Mouse (Mus musculus): ENCODE results near the gene Npas1. TPM values are rescaled to one million over a fixed set of nuclear protein-coding genes. Genes with fewer than 3 reads are reported as not detected.

Npas1 gene
- 0.12 TPM in 2 replicates for polyA plus RNA-seq (2015; fragmentation: Nextera tagmentation; extraction: Ambion mirVana)

DNA sequence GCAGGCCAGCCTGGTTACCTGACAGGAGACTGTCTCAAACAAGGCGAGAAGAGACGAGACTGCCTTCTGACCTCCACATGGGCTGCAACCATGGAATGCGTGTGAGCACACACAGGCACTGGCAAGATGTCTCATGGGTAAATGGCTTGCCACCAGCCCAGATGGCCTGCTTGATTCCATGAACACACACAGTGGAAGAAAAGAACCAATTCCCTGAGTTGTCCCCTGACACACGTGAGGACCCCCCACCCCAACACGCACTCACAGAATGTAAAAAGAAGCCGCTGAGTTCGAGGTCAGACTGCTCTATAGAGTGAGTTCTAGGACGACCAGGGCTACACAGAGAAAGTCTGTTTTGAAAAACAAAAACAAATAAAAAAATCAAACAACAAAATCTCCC lies at the start of gene Npas1:
Gene Npas1, minus strand, starts transcription at position 101 of the 400 bp plus-strand sequence.
- Histone ChIP-seq H3K9ac (ENCODE audit: low read depth, low read length) (no peak within 1 kb of the TSS), H3K36me3 (ENCODE audit: control insufficient read depth, insufficient read depth) (no peaks in the 10 kb centered on the region), H3K4me1 (ENCODE audit: control insufficient read depth, low read depth, low read length) (peaks cover 5% of the 10 kb centered on the region), H3K27me3 (ENCODE audit: control insufficient read depth, insufficient read depth, low read depth, low read length) (peaks cover 50% of the 10 kb centered on the region), H3K4me3 (ENCODE audit: low read depth, low read length) (peak within 1 kb of the TSS; percentile 32), H3K9me3 (replicated peaks; ENCODE audit: control insufficient read depth, low read length) (no peaks in the 10 kb centered on the region), H3K27ac (ENCODE audit: low read length) (no peak within 1 kb of the TSS), H3K4me2 (ENCODE audit: low read depth, low read length) (peak within 1 kb of the TSS; percentile 45)
- WGBS (ENCODE audit: insufficient replicate concordance): 65% methylated on average over 8 of the region's 8 CpGs
- ATAC-seq (ENCODE audit: low read depth): no peak

DNA sequence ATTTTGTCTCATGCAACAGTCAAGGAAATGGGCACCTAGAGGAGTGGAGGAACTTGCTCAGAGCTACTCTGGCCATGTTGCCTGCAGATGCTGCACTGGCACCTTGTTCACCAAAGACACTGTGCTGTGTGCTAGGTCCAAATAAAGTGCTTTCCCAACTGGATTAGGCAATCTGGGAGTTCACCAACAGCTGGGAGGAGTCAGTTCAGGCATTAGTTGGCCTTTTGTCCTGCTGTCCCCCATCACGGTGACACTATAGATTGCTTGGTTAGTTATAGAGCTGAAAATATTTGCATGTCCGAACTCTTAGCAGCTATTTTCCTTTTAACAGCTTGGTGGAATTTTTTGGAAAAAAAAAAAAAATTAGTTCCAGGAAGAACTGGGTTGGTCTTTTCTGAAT lies 48.5 kb upstream of the Npas1 start:
- ATAC-seq (ENCODE audit: low read depth): peak; percentile 82
- no peak overlapping the region for H3K27ac ChIP-seq (ENCODE audit: low read length)
- 61% methylated on average over 2 of the region's 2 CpGs for WGBS (ENCODE audit: insufficient replicate concordance)

DNA sequence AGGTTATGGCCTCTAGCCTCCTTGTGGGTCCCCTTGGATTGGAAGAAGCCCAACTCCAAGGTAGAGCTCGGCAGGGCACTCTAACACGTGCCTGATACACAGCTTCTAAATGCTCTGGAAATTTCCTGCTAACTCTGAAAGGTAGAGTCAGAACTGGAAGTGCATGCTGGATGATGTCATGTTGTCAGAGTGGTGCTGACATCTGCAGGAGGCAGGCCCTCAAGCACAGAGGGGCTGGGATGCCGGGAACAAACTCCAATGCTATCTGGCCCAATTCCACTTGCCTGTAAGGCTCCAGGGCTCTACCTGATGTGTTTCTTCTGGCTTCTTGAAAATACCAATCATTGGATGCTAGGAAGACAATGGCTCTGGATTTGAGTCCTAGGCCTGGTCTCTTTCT lies 47.9 kb upstream of the Npas1 start:
- no peak for ATAC-seq (ENCODE audit: low read depth)
- Histone ChIP-seq H3K27ac (ENCODE audit: low read length) (no peak overlapping the region), H3K9ac (ENCODE audit: low read depth, low read length) (no peak overlapping the region), H3K4me1 (ENCODE audit: control insufficient read depth, low read depth, low read length) (no peaks in the 10 kb centered on the region), H3K4me3 (ENCODE audit: low read depth, low read length) (no peak overlapping the region), H3K4me2 (ENCODE audit: low read depth, low read length) (no peak overlapping the region), H3K27me3 (ENCODE audit: control insufficient read depth, insufficient read depth, low read depth, low read length) (no peaks in the 10 kb centered on the region), H3K36me3 (ENCODE audit: control insufficient read depth, insufficient read depth) (no peaks in the 10 kb centered on the region), H3K9me3 (replicated peaks; ENCODE audit: control insufficient read depth, low read length) (no peaks in the 10 kb centered on the region)
- WGBS (ENCODE audit: insufficient replicate concordance): 62% methylated on average over 3 of the region's 3 CpGs

More for the DNA sequence above, 48.5 kb upstream of the Npas1 start:
- no peaks in the 10 kb centered on the region for H3K36me3 ChIP-seq (ENCODE audit: control insufficient read depth, insufficient read depth)
- H3K4me3 ChIP-seq (ENCODE audit: low read depth, low read length): no peak overlapping the region
- no peak overlapping the region for H3K4me2 ChIP-seq (ENCODE audit: low read depth, low read length)
- H3K9me3 ChIP-seq (replicated peaks; ENCODE audit: control insufficient read depth, low read length): no peaks in the 10 kb centered on the region
- H3K4me1 ChIP-seq (ENCODE audit: control insufficient read depth, low read depth, low read length): no peaks in the 10 kb centered on the region
- no peak overlapping the region for H3K9ac ChIP-seq (ENCODE audit: low read depth, low read length)
- H3K27me3 ChIP-seq (ENCODE audit: control insufficient read depth, insufficient read depth, low read depth, low read length): no peaks in the 10 kb centered on the region

DNA sequence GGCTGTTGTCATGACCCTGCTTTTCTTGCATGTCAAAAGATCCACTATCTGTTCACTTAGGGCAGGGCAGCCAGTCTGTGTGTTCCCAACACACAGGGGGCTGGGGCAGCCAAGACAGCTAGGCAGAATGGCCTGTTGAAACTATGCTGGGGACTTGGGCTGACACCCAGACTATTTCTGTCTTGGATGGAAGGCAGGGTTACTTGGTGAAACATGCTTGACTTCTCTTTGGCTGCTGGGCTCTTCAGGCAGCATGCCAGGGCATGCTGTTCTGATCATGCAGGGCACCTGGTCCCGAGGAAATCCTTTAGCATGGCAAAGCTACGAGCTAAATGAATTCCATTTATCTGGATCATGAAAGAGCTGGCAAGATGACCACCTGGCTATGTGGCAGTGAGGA lies 46.8 kb upstream of the Npas1 start:
- H3K9me3 ChIP-seq (replicated peaks; ENCODE audit: control insufficient read depth, low read length): no peaks in the 10 kb centered on the region
- H3K36me3 ChIP-seq (ENCODE audit: control insufficient read depth, insufficient read depth): no peaks in the 10 kb centered on the region
- WGBS (ENCODE audit: insufficient replicate concordance): 58% methylated on average over 2 of the region's 2 CpGs
- H3K27ac ChIP-seq (ENCODE audit: low read length): no peak overlapping the region
- no peaks in the 10 kb centered on the region for H3K4me1 ChIP-seq (ENCODE audit: control insufficient read depth, low read depth, low read length)
- no peak overlapping the region for H3K9ac ChIP-seq (ENCODE audit: low read depth, low read length)
- no peak for ATAC-seq (ENCODE audit: low read depth)
- no peak overlapping the region for H3K4me2 ChIP-seq (ENCODE audit: low read depth, low read length)
- H3K27me3 ChIP-seq (ENCODE audit: control insufficient read depth, insufficient read depth, low read depth, low read length): no peaks in the 10 kb centered on the region
- H3K4me3 ChIP-seq (ENCODE audit: low read depth, low read length): no peak overlapping the region

- no peak overlapping the region for H3K27ac ChIP-seq (ENCODE audit: low read length)
- no peaks in the 10 kb centered on the region for H3K4me1 ChIP-seq (ENCODE audit: control insufficient read depth, low read depth, low read length)
- H3K9ac ChIP-seq (ENCODE audit: low read depth, low read length): no peak overlapping the region
- H3K9me3 ChIP-seq (replicated peaks; ENCODE audit: control insufficient read depth, low read length): no peaks in the 10 kb centered on the region
- no peaks in the 10 kb centered on the region for H3K36me3 ChIP-seq (ENCODE audit: control insufficient read depth, insufficient read depth)
- H3K27me3 ChIP-seq (ENCODE audit: control insufficient read depth, insufficient read depth, low read depth, low read length): no peaks in the 10 kb centered on the region
- ATAC-seq (ENCODE audit: low read depth): no peak
- no peak overlapping the region for H3K4me2 ChIP-seq (ENCODE audit: low read depth, low read length)
- H3K4me3 ChIP-seq (ENCODE audit: low read depth, low read length): no peak overlapping the region
- 75% methylated on average over 2 of the region's 2 CpGs for WGBS (ENCODE audit: insufficient replicate concordance)
Observed at GRCm38 (mm10) chr7:16519310-16519709, 41.8 kb upstream of the Npas1 start.

DNA sequence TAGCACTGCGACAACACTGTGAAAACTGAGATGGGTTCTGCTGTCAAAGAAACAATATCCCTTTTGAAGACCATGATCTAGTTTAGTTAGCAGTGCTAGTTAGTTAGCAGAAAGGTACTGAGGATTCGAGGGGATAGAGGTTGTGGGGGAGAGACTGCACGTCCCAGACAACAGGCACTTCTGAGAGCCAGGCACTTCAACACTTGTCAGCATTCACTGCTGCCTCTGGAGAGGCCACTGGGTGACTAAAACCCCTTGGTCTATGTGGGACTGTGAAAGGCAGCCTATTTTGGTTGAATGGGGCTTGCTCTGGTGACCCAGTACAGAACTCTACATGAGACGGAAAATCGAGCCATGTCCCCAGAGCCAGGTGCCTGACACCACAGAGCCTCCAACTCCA lies 39.7 kb upstream of the Npas1 start:
- Histone ChIP-seq H3K4me2 (ENCODE audit: low read depth, low read length) (no peak overlapping the region), H3K36me3 (ENCODE audit: control insufficient read depth, insufficient read depth) (no peaks in the 10 kb centered on the region), H3K9ac (ENCODE audit: low read depth, low read length) (no peak overlapping the region), H3K27ac (ENCODE audit: low read length) (no peak overlapping the region), H3K27me3 (ENCODE audit: control insufficient read depth, insufficient read depth, low read depth, low read length) (no peaks in the 10 kb centered on the region), H3K4me3 (ENCODE audit: low read depth, low read length) (no peak overlapping the region), H3K9me3 (replicated peaks; ENCODE audit: control insufficient read depth, low read length) (no peaks in the 10 kb centered on the region), H3K4me1 (ENCODE audit: control insufficient read depth, low read depth, low read length) (no peaks in the 10 kb centered on the region)
- ATAC-seq (ENCODE audit: low read depth): no peak
- 70% methylated on average over 5 of the region's 5 CpGs for WGBS (ENCODE audit: insufficient replicate concordance)

GRCm38 (mm10) chr7:16507284-16507683 lies 29.8 kb upstream of the Npas1 start:
- peaks cover 8% of the 10 kb centered on the region for H3K4me1 ChIP-seq (ENCODE audit: control insufficient read depth, low read depth, low read length)
- H3K27ac ChIP-seq (ENCODE audit: low read length): no peak overlapping the region
- no peak for ATAC-seq (ENCODE audit: low read depth)
- H3K27me3 ChIP-seq (ENCODE audit: control insufficient read depth, insufficient read depth, low read depth, low read length): no peaks in the 10 kb centered on the region
- no peaks in the 10 kb centered on the region for H3K36me3 ChIP-seq (ENCODE audit: control insufficient read depth, insufficient read depth)
- H3K4me3 ChIP-seq (ENCODE audit: low read depth, low read length): no peak overlapping the region
- H3K9me3 ChIP-seq (replicated peaks; ENCODE audit: control insufficient read depth, low read length): no peaks in the 10 kb centered on the region
- 8% methylated on average over 3 of the region's 3 CpGs for WGBS (ENCODE audit: insufficient replicate concordance)
- no peak overlapping the region for H3K4me2 ChIP-seq (ENCODE audit: low read depth, low read length)
- no peak overlapping the region for H3K9ac ChIP-seq (ENCODE audit: low read depth, low read length)

DNA sequence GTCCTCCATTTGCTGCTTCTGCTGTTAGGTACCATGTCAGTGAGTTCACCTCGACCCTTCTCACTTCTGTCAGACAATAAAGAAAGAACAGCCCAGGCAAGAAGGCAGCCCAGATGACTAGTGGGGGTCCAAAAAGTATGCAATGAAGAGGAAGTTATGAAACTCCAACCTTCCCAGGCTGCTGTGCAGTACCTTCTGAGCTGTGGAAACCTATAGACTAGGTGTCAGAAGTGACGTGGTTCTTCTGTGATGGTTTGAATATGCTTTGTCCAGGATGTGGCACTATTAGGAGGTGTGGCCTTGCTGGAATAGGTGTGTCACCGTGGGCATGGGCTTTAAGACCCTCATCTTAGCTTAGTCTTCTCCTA lies 27.7 kb upstream of the Npas1 start:
- Histone ChIP-seq H3K4me3 (ENCODE audit: low read depth, low read length) (no peak overlapping the region), H3K27ac (ENCODE audit: low read length) (peak overlapping the region; percentile 66), H3K9me3 (replicated peaks; ENCODE audit: control insufficient read depth, low read length) (no peaks in the 10 kb centered on the region), H3K36me3 (ENCODE audit: control insufficient read depth, insufficient read depth) (no peaks in the 10 kb centered on the region), H3K4me2 (ENCODE audit: low read depth, low read length) (no peak overlapping the region), H3K4me1 (ENCODE audit: control insufficient read depth, low read depth, low read length) (peaks cover 8% of the 10 kb centered on the region), H3K27me3 (ENCODE audit: control insufficient read depth, insufficient read depth, low read depth, low read length) (no peaks in the 10 kb centered on the region), H3K9ac (ENCODE audit: low read depth, low read length) (no peak overlapping the region)
- WGBS (ENCODE audit: insufficient replicate concordance): 51% methylated on average over 3 of the region's 3 CpGs
- no peak for ATAC-seq (ENCODE audit: low read depth)

DNA sequence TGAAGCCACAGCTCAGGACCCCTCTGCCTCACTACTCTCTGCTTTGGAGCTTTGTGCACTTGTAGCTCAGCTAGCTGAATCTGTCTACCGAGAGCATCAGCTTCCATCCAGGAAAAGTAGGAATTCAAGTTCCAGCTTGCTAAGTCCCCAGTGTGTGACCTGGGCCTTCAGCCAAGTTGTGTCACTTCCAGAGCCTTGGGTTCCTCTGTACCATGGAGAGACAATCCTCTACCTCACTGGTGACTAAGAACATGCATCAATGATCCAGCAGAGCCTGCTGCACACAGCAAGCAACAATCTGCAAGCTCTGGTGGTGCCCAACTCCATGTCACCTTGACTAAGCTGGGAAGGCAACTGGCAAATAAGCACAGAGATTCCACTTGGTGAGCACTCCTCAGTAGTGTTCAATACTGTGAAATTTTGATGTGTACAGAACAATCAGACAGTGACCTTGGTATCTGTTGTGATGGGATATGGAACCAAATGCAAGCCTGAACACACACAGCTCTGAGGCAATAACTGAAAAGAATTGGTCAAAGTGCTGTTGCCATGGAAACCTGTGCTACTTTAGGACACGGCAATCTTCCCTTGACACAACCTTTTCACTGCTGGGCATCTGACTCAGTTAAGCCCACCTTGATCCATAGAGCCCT lies 27.2 kb upstream of the Npas1 start:
- Histone ChIP-seq H3K4me3 (ENCODE audit: low read depth, low read length) (no peak overlapping the region), H3K4me1 (ENCODE audit: control insufficient read depth, low read depth, low read length) (peaks cover 8% of the 10 kb centered on the region), H3K9ac (ENCODE audit: low read depth, low read length) (no peak overlapping the region), H3K9me3 (replicated peaks; ENCODE audit: control insufficient read depth, low read length) (no peaks in the 10 kb centered on the region), H3K4me2 (ENCODE audit: low read depth, low read length) (no peak overlapping the region), H3K36me3 (ENCODE audit: control insufficient read depth, insufficient read depth) (no peaks in the 10 kb centered on the region), H3K27me3 (ENCODE audit: control insufficient read depth, insufficient read depth, low read depth, low read length) (no peaks in the 10 kb centered on the region), H3K27ac (ENCODE audit: low read length) (peak overlapping the region; percentile 80)
- ATAC-seq (ENCODE audit: low read depth): peak; percentile 88
- 60% methylated on average over 2 of the region's 2 CpGs for WGBS (ENCODE audit: insufficient replicate concordance)
